Mouse (Mus musculus): ENCODE data around the gene Tex14. TPM values are rescaled to one million over a fixed set of nuclear protein-coding genes. Genes with fewer than 3 reads are reported as not detected.
"Not testable (repeated sequence)": the region's sequence is repeated elsewhere in the genome, so short reads cannot be mapped to it uniquely, and the experiment has no call there.

Gene Tex14
- polyA plus RNA-seq, 1 experiment from 2014 or later: 1.3 TPM

GRCm38 (mm10) chr11:87444056-87444455 lies 39.2 kb downstream of the Tex14 start:
- not testable (repeated sequence) for ATAC-seq (ENCODE audit: low FRiP score, low read depth); H3K27ac ChIP-seq; H3K9me3 ChIP-seq; H3K4me3 ChIP-seq; H3K36me3 ChIP-seq; H3K9ac ChIP-seq; H3K4me2 ChIP-seq (replicated peaks); H3K27me3 ChIP-seq
- peaks cover 11% of the 10 kb centered on the region; the same call in 1 of the 2 replicates for H3K4me1 ChIP-seq
- 69% methylated on average over 10 of the region's 10 CpGs for WGBS

- Histone ChIP-seq H3K4me3 (no peak overlapping the region), H3K9ac (no peak overlapping the region), H3K27ac (no peak overlapping the region), H3K27me3 (no peaks in the 10 kb centered on the region), H3K9me3 (no peaks in the 10 kb centered on the region), H3K36me3 (no peaks in the 10 kb centered on the region), H3K4me1 (peaks cover 11% of the 10 kb centered on the region; the same call in 1 of the 2 replicates), H3K4me2 (replicated peaks) (peak overlapping the region; percentile 34)
- ATAC-seq (ENCODE audit: low FRiP score, low read depth): no peak
- WGBS: 8% methylated on average over 16 of the region's 16 CpGs
These were observed 40.0 kb downstream of the Tex14 start for GRCm38 (mm10) chr11:87444735-87445428.

- 54% methylated on average over 4 of the region's 4 CpGs for WGBS
- H3K4me2 ChIP-seq (replicated peaks); H3K27me3 ChIP-seq; H3K27ac ChIP-seq; H3K4me3 ChIP-seq; ATAC-seq (ENCODE audit: low FRiP score, low read depth); H3K36me3 ChIP-seq; H3K9me3 ChIP-seq; H3K9ac ChIP-seq: not testable (repeated sequence)
- H3K4me1 ChIP-seq: peaks cover 11% of the 10 kb centered on the region; the same call in 1 of the 2 replicates
These were observed 40.7 kb downstream of the Tex14 start for GRCm38 (mm10) chr11:87445593-87445992.

GRCm38 (mm10) chr11:87446159-87446558 lies 41.3 kb downstream of the Tex14 start:
- Histone ChIP-seq H3K4me3 (no peak overlapping the region), H3K4me1 (peaks cover 11% of the 10 kb centered on the region; the same call in 1 of the 2 replicates), H3K36me3 (no peaks in the 10 kb centered on the region), H3K4me2 (replicated peaks) (no peak overlapping the region), H3K9ac (no peak overlapping the region), H3K27me3 (no peaks in the 10 kb centered on the region), H3K27ac (no peak overlapping the region), H3K9me3 (no peaks in the 10 kb centered on the region)
- ATAC-seq (ENCODE audit: low FRiP score, low read depth): no peak
- 89% methylated on average over 3 of the region's 3 CpGs for WGBS

- no peaks in the 10 kb centered on the region for H3K27me3 ChIP-seq
- H3K4me3 ChIP-seq: no peak overlapping the region
- no peaks in the 10 kb centered on the region for H3K36me3 ChIP-seq
- ATAC-seq (ENCODE audit: low FRiP score, low read depth): no peak
- H3K4me1 ChIP-seq: peaks cover 9% of the 10 kb centered on the region; the same call in 1 of the 2 replicates
- H3K9me3 ChIP-seq: no peaks in the 10 kb centered on the region
- H3K9ac ChIP-seq: no peak overlapping the region
- no peak overlapping the region for H3K27ac ChIP-seq
- H3K4me2 ChIP-seq (replicated peaks): peak overlapping the region; percentile 66; the same call in 1 of the 2 replicates
These were observed 42.6 kb downstream of the Tex14 start for GRCm38 (mm10) chr11:87447429-87447828.

GRCm38 (mm10) chr11:87448081-87448475 lies 43.2 kb downstream of the Tex14 start:
- peak overlapping the region; percentile 43 for H3K4me3 ChIP-seq
- peak; percentile 93 for ATAC-seq (ENCODE audit: low FRiP score, low read depth)
- H3K4me2 ChIP-seq (replicated peaks): peak overlapping the region; percentile 66
- H3K27ac ChIP-seq: 0 out of 2 replicates have a peak overlapping the region, but pooled peaks have one; percentile 22
- not testable (repeated sequence) for H3K27me3 ChIP-seq, H3K4me1 ChIP-seq, H3K9me3 ChIP-seq, H3K36me3 ChIP-seq
- under 1% methylated on average over 32 of the region's 34 CpGs for WGBS
- peak overlapping the region; percentile 53 for H3K9ac ChIP-seq

GRCm38 (mm10) chr11:87448476-87449199 lies 43.8 kb downstream of the Tex14 start:
- H3K9me3 ChIP-seq; H3K4me3 ChIP-seq; H3K4me2 ChIP-seq (replicated peaks); H3K9ac ChIP-seq; H3K27me3 ChIP-seq; H3K36me3 ChIP-seq: not testable (repeated sequence)
- Histone ChIP-seq H3K27ac (peak overlapping the region; percentile 67), H3K4me1 (peaks cover 15% of the 10 kb centered on the region)
- ATAC-seq (ENCODE audit: low FRiP score, low read depth): peak; percentile 95
- WGBS: under 1% methylated on average over 7 of the region's 32 CpGs

GRCm38 (mm10) chr11:87449200-87449547 lies 44.3 kb downstream of the Tex14 start:
- 6% methylated on average over 3 of the region's 3 CpGs for WGBS
- Histone ChIP-seq H3K9ac (no peak overlapping the region), H3K27ac (peak overlapping the region; percentile 67), H3K4me2 (replicated peaks) (no peak overlapping the region), H3K9me3 (no peaks in the 10 kb centered on the region), H3K27me3 (no peaks in the 10 kb centered on the region), H3K36me3 (no peaks in the 10 kb centered on the region), H3K4me1 (peaks cover 19% of the 10 kb centered on the region), H3K4me3 (no peak overlapping the region)
- no peak for ATAC-seq (ENCODE audit: low FRiP score, low read depth)

GRCm38 (mm10) chr11:87449847-87450246 lies 45.0 kb downstream of the Tex14 start:
- H3K9me3 ChIP-seq; H3K27ac ChIP-seq; H3K4me2 ChIP-seq (replicated peaks); H3K4me3 ChIP-seq; ATAC-seq (ENCODE audit: low FRiP score, low read depth); H3K27me3 ChIP-seq; H3K9ac ChIP-seq; H3K36me3 ChIP-seq: not testable (repeated sequence)
- 51% methylated on average over 5 of the region's 5 CpGs for WGBS
- H3K4me1 ChIP-seq: peaks cover 15% of the 10 kb centered on the region

- Histone ChIP-seq H3K4me1 (peaks cover 12% of the 10 kb centered on the region), H3K4me2 (replicated peaks) (peak overlapping the region; percentile 38)
- not testable (repeated sequence) for ATAC-seq (ENCODE audit: low FRiP score, low read depth); H3K9ac ChIP-seq; H3K27me3 ChIP-seq; H3K9me3 ChIP-seq; H3K4me3 ChIP-seq; H3K36me3 ChIP-seq; H3K27ac ChIP-seq
- 69% methylated on average over 8 of the region's 8 CpGs for WGBS
These were observed 47.9 kb downstream of the Tex14 start for GRCm38 (mm10) chr11:87452779-87453178.

GRCm38 (mm10) chr11:87453216-87454034 lies 48.6 kb downstream of the Tex14 start:
- peak overlapping the region; percentile 32; the same call in 1 of the 2 replicates for H3K9ac ChIP-seq
- H3K27ac ChIP-seq: no peak overlapping the region
- no peaks in the 10 kb centered on the region for H3K9me3 ChIP-seq
- no peaks in the 10 kb centered on the region for H3K27me3 ChIP-seq
- H3K4me3 ChIP-seq: no peak overlapping the region
- ATAC-seq (ENCODE audit: low FRiP score, low read depth): no peak
- 13% methylated on average over 13 of the region's 13 CpGs for WGBS
- H3K4me2 ChIP-seq (replicated peaks): peak overlapping the region; percentile 38
- no peaks in the 10 kb centered on the region for H3K36me3 ChIP-seq
- peaks cover 12% of the 10 kb centered on the region for H3K4me1 ChIP-seq

Measured in limb, embryonic 13.5 days (tissue).